Mouse (Mus musculus) heart, postnatal 36 days (tissue): ENCODE results near the gene Ubox5. TPM values are rescaled to one million over a fixed set of nuclear protein-coding genes. Genes with fewer than 3 reads are reported as not detected.
"Not testable (repeated sequence)": the region's sequence is repeated elsewhere in the genome, so short reads cannot be mapped to it uniquely, and the experiment has no call there.

ENCODE experiments used
- DNase-seq, 2 experiments: peaks; one replicate each; pipeline ENCODE4 v3.0.0; 2021 to 2022
- intact Hi-C: fragments of 180-260 bp; cut with DNase I; formaldehyde crosslinking; loops from one replicate; pipeline ENCODE4 v1.15.1; 2025
- total RNA-seq, 2 experiments: library from RNA; stranded (reverse); gene quantifications; 2 replicates each; pipeline ENCODE4 v1.2.3; 2021

Gene Ubox5
- total RNA-seq: 1 to 10 TPM; 3.7 to 4.1 TPM

DNA sequence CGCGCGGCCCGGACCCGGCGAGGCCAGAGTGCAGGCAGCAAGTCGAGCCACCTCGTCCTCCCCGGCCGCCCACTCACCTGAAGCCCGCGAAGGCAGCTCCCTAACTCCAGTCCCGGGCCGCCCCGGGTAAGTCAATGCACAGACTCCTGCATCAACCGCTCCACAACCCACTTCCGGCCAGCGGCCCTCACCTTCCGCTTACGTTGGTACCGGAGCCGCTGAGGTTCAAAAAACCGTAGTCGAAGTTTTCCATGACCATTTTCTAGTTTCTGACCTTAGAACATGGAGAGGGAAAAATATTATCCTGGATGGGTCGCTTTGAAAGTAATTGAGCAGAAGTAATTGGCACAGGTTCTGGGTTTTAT lies at the start of gene Ubox5, which contains the start of gene Fastkd5:
TSS of gene Ubox5 (minus strand) at position 200 of the 365 bp plus-strand sequence.
TSS of gene Fastkd5 (minus strand) at position 189 of the 365 bp plus-strand sequence.
- peak; percentile 93 to 98 for DNase-seq
- intact Hi-C loops: no loop called here

DNA sequence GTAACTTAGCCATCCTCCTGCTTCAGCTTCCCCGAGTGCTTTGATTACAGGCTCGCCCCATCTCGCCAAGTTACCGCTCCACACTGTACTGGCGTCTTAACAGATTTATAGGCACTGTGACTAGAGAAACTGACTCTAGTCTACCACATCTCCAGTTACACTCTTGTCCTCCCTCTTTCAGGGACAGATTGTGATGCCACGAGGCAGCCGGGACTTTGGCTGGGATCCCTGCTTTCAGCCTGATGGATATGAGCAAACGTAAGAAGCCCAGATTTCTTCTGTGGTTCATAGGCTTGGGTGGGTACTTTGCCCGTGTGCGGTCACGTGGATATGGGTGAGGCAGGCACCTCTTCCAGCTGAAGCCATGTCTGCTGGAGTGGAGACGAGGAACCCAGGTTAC lies 49.3 kb upstream of the Ubox5 start:
- intact Hi-C loops: no loop called here
- no peak for DNase-seq

DNA sequence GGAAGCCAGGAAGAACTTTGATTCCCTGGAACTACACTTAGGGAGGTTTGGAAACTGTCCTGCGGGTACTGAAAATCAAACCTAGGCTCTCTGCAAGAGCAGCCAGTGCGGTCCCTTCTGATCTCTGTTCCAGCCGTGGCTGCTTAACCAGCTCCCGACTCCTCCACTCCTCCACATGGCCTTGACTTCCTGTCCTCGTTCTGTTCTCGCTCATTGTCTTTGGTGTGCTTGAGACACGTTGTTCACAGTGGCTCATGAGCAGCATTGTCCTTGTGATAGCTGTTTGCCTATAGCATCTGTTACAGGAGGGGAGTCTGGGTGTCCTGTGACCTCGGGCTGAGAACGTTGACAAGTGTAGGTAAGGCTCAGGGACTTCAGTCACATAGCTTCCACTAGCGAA lies 47.4 kb upstream of the Ubox5 start:
- intact Hi-C loops: no loop called here
- DNase-seq: no peak

DNA sequence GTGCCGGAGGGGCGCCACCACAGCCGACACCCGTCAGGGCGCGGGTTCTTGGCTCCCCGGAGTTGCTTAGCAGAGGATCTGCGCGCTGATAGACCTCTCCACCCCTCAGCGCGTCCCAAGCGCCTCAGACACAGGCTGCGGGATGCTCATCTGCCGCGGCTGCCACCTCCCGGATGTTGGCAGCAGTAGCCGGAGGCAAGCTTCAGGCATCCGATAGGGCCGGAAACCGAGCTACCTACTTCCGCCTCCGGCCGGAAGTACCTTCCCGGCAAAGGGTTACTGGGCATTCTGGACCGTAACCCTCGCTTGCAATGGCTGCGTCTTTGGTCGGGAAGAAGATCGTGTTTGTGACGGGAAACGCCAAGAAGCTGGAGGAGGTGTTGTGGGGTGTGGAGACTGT lies 37.7 kb upstream of the Ubox5 start, which contains the start of gene Itpa:
TSS of gene Itpa (plus strand) at position 52 of the 400 bp plus-strand sequence.
- DNase-seq: peak; percentile 83

DNA sequence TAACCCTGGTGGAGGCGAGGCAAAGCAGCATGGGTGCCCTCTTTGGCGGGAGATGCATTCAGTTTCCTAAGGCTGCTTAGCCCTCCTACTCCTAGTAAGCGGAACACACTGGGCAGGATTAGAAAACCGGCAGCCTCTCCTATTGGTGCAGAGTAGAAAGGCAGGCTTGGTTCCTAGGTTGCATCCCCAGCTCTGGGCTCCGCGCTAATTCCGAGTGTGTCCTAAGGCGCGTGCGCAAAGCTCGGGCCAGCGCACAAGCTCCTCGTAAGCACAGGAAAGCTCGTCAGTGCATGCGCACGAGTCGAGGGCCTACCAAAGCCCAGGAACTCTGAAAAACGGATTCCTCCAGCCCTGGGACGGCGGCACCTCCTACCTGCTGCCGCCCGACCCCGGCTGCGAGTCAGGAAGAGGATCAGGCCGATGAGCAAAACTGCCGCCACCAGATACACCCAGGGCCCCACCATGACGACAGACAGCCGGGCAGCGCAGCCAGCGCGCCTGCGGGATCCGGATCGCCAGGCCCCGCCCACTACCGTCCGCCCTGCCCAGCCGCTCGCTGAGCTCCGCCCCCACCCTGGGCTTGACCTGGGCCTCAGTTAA lies 34.4 kb upstream of the Ubox5 start, which contains the start of gene Ddrgk1:
TSS of gene Ddrgk1 (minus strand) at position 558 of the 600 bp plus-strand sequence.
- DNase-seq: peak; percentile 92 to 97
- intact Hi-C loops: loop anchor here (5.0 kb wide), 1 partner anchor 102 kb away; the partner anchor contains the start of gene Mrps26

More for the DNA sequence above, 37.7 kb upstream of the Ubox5 start, which contains the start of gene Itpa:
- intact Hi-C loops: no loop called here

DNA sequence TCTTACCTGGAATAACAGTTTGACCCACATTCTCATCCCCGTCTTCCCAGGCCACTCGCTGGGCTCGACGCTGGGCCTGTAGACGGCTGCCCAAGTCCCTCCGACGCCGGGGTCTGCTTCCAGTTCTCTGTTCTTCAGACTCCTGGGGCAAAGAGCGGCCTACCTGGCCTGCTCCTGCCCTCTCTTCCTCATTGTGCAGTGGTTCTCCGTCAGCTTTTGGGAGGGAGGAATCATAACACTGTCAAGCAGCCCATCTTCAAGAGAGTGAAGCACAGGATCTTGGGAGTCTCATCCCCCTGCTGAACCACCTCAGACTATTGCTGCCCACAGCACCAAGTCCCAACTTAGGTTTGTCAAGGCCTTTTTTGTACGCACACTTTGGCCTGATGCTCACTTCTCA lies 33.5 kb upstream of the Ubox5 start:
- no peak for DNase-seq
- intact Hi-C loops: loop anchor here (5.0 kb wide), 1 partner anchor 101 kb away; the partner anchor contains the start of gene Mrps26

DNA sequence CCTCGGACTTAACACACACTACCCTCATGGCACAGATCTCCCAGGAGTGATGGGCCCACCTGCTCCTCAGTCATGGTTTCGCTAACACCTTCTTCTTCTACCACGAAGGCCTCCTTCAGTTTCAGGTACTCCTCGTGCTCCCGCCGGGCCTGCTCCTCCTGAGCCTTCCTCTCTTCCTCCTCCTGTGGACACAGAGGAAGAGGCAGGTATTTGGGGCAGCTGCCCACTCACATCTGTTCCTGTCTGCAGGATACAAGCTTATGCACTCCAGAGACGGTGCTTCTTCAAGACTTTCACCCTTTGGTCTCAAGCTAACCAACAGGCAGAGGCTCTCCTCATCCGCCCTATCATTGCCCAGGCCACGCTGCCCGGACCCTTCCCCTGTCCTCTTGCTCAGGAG lies 28.7 kb upstream of the Ubox5 start:
- DNase-seq: no peak
- intact Hi-C loops: no loop called here

DNA sequence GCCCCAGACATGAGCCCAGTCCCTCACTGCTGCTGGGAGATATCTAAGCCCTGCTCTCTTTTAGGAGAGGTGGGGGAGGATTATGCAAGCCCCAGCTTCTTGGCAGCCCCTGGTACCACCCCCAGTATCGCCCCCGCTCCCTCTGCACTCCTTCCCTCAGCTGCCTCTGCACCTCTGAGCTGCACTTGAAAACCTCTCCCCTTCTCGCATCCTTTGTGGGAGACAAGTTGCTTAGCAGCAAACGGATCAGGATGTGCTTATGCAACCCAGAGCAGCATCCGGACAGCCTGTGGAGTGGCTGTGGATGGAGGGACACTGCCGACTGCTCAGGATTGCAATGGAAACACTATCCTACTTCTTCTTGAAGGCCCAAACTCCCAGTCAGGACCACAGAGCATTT lies 27.7 kb upstream of the Ubox5 start:
- no peak for DNase-seq
- intact Hi-C loops: no loop called here

DNA sequence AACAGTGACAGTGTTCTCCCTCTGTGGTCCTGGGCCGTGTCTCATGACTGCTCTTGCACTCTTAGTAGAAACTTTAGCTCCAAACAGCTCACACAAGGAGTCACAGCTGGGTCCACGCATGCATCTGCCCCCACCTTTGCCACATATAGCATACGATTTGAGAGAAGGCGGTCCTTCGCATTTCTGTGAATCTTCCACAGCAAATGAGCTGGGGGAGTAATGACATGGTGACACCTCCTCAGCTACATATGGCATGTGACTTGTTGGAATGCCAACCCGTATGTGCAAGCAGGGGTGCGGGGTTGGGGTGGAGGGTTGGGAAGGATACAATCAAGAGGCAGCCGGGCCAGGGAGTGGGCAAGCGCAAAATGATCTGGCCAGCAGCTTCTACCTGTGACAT lies 26.7 kb upstream of the Ubox5 start:
- intact Hi-C loops: no loop called here
- no peak for DNase-seq

DNA sequence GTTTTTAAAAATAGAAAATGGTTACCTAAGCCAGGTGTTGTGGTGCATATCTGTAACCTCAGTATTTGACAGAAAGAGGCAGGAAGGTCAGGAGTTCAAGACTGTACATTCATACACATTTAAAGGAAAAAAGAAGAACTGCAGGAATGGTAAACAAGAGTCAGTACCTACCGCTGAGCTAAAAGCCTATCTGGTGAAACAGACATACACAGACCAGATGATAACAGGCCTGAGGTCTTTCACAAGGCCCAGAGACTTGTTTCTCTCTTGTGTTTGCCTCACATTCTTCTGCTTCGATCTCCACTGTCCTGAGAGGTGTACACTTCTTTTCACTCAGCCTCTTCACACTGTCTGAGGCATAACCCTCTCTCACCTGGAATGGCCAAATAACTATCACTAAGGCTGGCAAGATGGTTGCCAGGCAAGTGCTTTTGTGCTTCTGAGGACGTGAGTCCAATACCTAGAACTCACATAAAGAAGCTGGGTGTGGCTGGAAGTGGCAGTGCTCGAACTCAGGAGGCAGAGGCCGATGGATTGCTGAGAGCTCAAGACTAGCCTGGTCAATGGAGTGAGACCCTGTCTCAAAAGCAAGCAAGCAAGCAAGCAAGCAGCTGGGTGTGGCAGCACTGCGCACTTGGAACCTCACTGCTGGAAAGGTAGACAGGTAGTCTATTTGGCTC lies 26.0 kb upstream of the Ubox5 start:
- intact Hi-C loops: no loop called here

DNA sequence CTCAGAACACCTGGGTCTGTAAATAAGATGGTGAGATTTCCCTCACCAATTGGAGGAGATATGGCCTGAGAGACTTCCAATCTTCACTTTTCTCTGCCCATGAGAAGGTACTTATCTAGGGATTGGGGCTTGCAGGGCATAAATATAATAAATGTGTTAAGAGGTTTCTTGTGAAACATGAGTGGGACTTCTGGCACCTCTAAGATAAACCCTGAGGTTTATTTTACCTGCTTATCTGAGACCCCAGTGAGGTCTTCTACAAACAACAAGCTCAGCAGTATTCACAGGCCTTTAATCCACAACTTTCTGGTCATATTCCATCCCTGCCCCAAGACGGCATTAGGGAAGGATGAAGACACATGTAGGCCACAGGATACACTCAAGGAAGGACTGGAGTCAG lies 23.9 kb upstream of the Ubox5 start:
- intact Hi-C loops: no loop called here
- DNase-seq: no peak

More for the DNA sequence above, 26.0 kb upstream of the Ubox5 start:
- no peak for DNase-seq

DNA sequence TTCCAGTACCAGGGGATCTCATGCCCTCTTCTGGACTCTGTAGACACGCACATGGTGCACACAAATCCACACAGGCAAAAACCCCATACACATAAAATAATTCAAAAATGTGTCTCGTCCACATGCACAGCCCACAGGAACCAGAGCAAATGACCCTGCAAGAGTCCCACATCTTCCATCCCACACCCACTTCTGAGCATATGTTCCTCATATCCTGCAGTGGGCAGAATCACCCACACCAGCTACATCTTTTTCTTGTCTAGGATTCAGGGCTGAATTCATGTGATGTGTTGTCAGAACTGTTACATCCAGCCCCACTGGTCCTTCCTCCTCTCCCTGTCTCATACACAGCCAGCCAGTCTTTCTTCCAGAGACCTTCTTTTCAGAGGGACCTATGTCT lies 23.5 kb upstream of the Ubox5 start:
- no peak for DNase-seq

DNA sequence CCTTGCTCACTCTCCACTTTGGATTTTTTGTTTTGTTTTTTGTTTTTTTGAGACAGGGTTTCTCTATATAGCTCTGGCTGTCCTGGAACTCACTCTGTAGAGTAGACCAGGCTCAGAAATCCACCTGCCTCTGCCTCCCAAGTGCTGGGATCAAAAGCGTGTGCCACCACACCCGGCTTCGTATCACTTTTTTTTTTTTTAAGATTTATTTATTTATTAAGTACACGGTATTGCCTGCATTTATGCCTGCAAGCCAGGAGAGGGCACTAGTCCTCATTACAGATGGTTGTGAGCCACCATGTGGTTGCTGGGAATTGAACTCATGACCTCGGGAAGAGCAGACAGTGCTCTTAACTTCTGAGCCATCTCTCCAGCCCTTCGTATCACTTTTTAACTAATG lies 19.2 kb upstream of the Ubox5 start:
- DNase-seq, intact Hi-C loops: not testable (repeated sequence)

More for the DNA sequence above, 23.5 kb upstream of the Ubox5 start:
- intact Hi-C loops: no loop called here

DNA sequence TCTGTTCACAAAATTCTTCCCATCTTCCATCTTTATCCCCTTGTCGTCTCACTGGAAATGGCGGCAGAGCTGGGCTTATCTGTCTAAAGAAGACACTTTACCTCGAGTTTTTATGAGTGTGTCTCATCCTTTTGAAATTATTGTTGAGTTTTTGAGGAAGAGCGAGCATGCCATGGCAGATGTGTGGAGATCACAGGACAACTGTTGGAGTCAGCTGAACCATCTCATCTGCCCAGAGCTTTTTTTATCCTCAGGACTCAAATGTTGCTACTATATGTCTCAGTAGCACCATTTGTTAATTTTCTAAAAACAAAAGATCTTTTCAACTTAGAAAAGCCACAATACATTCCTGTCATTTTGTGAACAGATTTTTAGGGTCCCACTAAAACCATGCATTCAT lies 15.4 kb upstream of the Ubox5 start:
- intact Hi-C loops: no loop called here
- no peak for DNase-seq

DNA sequence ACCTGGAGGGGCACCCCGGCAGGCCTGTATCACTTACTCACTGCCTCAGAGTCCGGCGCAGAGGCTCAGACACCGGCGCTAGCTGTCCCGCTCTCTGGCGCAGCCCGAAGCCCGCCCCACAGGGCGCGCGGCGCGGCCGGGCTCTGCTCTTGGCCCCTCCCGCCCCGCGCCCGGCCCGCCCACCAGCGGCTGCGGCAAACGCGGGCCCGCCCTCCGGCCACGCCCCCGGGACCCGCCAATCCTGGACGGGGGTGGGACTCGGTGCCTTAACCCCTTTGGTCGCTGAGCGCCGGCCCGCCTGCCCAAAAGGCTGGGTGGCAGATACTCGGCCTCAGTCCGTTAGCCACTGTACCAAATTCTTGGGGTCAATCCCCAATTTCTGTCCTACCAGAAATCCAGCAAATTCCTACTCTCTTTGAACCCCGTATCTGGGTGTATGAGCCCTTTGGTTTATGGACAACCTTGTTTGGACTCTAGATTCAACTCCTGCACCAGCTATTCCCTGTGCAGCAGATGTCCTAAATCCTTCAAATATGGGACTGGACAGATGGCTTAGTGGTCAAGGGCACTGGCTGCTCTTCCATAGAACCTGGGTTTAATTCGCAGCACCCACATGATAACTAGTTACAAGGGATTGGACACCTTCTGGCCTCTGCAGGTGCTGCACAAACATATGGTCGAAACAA lies 13.0 kb upstream of the Ubox5 start, which contains the start of gene Lzts3:
TSS of gene Lzts3 (minus strand) at position 120 of the 686 bp plus-strand sequence.
- peak; percentile 92 to 94 for DNase-seq
- intact Hi-C loops: no loop called here

DNA sequence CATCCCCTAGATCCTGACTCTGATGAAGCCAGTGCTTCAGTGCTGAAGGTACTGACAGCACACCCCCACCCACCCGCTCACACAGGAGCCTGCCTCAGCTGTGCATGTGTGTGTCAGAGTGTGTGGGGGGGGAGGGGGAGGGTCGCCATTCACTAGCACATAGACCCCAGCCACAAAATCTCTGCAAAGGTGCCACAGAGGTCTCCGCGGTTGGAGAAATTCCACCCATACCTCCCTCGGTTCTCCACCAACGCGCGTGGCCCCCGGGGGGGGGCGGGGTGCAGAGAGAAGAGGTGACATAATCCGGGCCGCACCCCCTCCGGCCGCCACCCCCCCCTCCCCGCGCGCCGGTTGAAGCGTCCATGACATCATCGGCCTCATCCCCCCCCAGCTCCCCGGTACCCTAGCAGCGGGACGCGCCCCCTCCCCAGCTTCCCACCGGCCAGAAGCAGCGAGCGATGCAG lies 12.4 kb upstream of the Ubox5 start:
- intact Hi-C loops: no loop called here
- DNase-seq: no peak

DNA sequence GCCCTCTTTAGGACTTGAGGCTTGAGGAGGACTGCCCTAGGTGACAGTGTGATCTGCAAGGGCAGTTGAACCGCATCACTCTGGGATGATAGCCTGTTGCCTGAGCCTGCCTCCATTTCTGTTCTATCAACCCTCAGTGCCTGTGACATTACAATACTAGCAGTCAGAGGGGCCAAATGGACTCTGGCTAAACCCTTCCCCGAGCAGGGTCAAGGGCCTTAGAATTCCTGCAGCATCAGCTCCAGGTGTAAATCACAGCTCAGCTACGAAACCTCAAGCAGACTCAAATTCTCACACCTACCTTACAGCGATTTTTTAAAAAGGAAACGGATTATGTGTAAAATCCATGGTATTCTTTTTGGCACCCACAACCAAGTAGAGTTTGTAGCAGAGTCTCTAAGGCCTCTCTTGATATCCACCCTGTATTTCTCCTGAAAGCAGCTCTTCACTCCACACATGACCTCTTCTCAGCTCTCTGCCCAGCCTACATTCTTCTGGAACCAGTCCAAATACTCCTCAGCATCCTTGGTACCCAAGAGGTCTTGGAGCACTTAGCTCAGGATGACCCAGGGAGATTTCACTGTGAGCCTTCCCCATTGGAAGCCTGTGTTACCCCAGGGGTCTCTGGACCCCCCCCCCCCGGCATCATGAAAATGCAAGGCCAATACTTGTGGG lies 11.7 kb upstream of the Ubox5 start:
- intact Hi-C loops: no loop called here
- DNase-seq: no peak

DNA sequence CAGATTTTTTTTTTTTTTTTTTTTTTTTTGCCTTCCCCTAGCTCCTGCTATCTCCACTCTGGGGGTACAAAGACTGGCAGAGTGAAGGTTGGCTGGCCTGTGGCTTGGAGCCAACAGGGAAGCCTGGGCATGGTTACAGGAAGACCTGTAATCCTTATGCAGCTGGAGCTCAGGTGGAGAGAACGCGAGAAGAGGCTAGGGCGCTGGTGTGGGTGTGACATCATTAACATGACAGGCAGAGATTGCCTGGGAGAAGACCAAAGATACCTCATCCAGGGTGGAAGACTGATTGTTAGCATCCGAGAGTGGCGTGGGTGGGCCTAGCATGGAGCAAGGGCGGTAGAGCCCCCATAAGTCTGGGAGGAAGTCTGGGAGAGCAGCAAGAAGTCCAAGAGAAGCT lies 9.4 kb upstream of the Ubox5 start:
- DNase-seq: no peak

DNA sequence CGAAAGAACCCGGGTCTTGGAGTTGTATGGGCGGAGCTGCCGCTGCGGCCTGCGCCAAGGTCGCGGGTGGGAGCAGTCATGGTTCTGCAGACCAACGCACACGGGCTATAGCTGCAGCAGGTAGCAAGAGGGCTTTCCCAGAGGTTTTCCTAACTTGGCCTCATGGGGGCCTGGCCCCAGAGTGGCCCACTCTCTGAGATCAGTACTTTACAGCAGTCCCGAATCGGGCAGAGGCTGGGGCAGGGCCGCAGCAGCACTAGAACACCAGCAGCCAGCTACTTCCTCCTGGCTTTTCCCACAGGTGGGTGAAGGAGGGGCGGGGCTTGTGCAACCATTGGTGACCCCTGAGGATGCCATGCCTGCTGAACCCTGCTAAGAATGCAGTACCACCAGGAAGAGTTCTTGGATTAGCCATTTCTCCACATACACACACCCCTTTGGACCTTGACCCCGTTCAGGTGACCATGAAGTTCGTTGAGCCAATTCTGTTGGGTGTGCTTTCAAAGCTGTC lies 8.3 kb upstream of the Ubox5 start:
- DNase-seq: no peak
- intact Hi-C loops: no loop called here

More for the DNA sequence above, 9.4 kb upstream of the Ubox5 start:
- intact Hi-C loops: no loop called here

DNA sequence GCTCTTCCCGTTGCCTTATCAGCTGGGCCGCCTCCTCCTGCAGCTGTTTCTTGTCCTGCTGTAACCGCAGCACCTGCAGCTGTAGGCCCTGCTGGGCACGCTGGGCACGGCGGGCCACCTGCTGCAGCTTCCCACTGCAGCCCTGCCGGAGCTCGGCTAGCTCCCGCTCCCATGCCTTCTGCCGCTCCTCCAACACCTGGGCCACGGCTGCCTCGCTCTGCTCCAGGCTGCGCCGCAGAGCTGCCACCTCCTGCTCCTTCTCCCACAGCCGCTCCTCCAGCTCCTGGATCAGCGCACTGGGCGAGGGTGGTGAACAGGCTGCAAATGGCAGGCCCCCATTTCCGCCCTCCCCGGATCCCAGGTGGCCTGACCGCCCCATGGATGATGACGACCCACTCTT lies 6.0 kb upstream of the Ubox5 start:
- intact Hi-C loops: no loop called here
- DNase-seq: no peak
